Mouse (Mus musculus): ENCODE measurements around the gene Zfp580. TPM values are rescaled to one million over a fixed set of nuclear protein-coding genes. Genes with fewer than 3 reads are reported as not detected.

Zfp580 gene
- total RNA-seq, 1 experiment from 2014 or later, result not detected

DNA sequence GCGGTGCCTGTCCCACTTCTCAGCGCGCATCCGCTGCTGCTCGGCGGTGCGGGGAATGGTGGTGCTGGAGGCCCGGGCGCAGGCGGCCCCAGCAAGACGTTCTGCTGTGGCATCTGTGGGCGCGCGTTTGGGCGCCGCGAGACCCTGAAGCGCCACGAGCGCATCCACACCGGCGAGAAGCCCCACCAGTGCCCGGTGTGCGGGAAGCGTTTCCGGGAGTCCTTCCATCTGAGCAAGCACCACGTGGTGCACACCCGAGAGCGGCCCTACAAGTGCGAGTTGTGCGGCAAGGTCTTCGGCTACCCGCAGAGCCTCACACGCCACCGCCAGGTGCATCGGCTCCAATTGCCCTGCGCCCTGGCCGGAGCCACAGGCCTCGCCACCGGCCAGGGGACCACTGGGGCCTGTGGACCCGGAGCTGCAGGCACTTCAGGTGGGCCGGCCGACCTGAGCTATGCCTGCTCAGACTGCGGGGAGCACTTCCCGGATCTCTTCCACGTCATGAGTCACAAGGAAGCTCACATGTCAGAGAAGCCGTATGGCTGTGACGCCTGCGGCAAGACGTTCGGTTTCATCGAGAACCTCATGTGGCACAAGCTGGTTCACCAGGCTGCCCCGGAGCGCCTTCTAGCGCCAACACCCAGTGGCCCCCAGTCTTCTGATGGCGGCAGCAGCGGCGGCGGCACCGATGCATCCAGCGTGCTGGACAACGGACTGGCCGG is 20.6 kb upstream of the Zfp580 start:
- ATAC-seq (replicated peaks; ENCODE audit: insufficient number of reproducible peaks, low FRiP score, low TSS enrichment, poor library complexity, severe bottlenecking), result no peak

DNA sequence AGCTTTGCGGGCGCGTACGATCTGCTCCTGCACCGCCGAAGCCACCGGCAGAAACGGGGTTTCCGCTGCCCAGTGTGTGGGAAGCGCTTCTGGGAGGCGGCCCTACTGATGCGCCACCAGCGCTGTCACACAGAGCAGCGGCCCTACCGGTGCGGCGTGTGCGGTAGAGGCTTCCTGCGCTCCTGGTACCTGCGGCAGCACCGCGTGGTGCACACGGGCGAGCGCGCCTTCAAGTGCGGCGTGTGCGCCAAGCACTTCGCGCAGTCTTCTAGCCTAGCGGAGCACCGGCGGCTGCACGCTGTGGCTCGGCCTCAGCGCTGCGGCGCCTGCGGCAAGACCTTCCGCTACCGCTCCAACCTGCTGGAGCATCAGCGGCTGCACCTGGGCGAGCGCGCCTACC is 19.8 kb upstream of the Zfp580 start:
- no peak for ATAC-seq (replicated peaks; ENCODE audit: insufficient number of reproducible peaks, low FRiP score, low TSS enrichment, poor library complexity, severe bottlenecking)

DNA sequence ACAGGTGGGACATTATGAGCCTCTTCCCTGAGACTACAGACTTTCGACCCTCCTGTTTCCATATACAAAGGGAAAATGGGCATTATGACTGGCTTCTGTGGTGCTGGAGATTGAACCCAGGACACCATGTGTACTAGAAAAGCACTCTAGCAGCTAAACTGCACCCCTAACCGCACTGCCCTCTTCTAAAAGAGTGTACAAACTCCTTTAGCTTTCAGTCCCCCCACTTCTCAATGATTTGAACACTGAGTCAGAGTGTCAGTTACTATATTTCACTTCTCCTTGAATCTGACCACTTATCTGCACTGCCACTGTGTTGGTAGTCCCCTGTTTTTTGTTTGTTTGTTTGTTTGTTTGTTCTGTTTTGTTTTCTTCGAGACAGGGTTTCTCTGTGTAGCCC is 17.5 kb upstream of the Zfp580 start, which contains the start of gene 4632433K11Rik:
TSS of gene 4632433K11Rik (plus strand) at position 301 of the 400 bp plus-strand sequence.
- no peak for ATAC-seq (replicated peaks; ENCODE audit: insufficient number of reproducible peaks, low FRiP score, low TSS enrichment, poor library complexity, severe bottlenecking)

DNA sequence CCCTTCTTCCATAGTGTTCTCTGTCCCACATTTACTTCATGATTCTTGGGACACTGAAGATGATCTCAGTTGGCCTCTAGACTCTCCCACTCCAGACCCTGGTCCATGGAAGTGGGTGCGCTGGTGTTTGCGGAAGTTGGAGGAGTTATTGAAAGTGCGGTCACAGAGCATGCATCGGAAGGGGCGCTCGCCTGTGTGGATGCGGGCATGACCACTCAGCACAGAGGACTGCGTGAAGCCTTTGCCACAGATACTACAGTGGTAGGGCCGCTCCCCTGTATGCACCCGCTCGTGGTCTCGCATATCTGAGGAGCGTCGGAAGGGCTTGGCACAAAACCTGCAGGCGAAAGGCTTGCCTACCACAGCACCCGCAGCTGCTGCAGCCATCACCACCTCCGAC is 15.7 kb upstream of the Zfp580 start:
- ATAC-seq (replicated peaks; ENCODE audit: insufficient number of reproducible peaks, low FRiP score, low TSS enrichment, poor library complexity, severe bottlenecking), result no peak

DNA sequence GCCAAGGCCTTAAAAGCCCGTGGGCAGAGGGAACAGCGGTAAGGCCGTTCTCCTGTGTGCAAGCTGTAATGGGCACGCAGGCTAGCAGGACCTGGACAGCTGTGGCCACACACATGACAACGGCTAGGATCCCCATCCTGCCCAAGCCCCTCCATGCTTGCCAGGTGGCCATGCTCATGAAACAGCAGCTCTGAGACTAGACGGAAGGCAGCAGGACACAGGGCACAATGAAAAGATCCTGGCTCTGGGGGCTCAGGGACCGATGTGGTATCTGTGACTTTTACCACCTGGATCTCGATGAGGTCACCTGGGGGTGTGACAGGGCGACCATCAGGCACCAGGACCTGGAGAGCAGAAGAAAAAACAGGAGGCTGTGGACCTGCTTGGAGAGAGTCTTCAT is 15.2 kb upstream of the Zfp580 start:
- ATAC-seq (replicated peaks; ENCODE audit: insufficient number of reproducible peaks, low FRiP score, low TSS enrichment, poor library complexity, severe bottlenecking), result no peak

DNA sequence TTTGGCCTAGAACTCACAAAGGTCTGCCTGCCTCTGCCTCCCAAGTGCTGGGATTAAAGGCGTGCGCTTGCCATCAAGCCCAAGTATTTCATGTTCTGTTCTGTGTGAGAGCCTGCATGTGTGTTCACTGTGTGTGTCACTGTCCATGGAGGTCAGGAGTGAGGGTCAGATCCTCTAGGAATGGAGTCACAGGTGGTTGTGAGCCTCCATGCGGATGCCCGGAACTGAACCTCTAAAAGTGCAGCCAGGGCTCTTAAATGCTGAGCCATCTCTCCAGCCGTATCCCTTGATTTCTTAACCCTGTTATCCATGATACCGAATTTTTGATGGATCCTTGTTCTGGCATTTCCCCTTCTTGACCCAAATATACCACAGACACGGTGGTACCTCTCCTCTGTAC is 14.3 kb upstream of the Zfp580 start:
- no peak for ATAC-seq (replicated peaks; ENCODE audit: insufficient number of reproducible peaks, low FRiP score, low TSS enrichment, poor library complexity, severe bottlenecking)

DNA sequence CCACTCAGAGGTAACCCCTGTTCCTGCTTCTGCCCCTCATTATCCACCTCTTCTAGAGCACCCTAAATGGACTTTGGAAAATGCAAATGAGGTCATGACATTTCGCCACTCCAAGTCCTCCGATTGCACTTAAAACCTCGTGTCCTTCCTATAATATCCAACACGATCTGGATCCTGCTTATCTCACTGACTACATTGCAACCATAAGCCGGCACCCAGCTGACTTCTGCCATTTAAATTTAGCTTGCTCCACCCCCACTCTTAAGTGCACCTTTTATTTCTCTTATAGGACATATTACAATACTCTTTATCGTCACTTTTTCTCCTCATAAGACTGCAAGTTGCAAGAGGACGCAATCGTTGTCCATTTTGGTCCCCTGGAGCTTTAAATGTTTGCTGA is 13.9 kb upstream of the Zfp580 start:
- ATAC-seq (replicated peaks; ENCODE audit: insufficient number of reproducible peaks, low FRiP score, low TSS enrichment, poor library complexity, severe bottlenecking), result no peak

DNA sequence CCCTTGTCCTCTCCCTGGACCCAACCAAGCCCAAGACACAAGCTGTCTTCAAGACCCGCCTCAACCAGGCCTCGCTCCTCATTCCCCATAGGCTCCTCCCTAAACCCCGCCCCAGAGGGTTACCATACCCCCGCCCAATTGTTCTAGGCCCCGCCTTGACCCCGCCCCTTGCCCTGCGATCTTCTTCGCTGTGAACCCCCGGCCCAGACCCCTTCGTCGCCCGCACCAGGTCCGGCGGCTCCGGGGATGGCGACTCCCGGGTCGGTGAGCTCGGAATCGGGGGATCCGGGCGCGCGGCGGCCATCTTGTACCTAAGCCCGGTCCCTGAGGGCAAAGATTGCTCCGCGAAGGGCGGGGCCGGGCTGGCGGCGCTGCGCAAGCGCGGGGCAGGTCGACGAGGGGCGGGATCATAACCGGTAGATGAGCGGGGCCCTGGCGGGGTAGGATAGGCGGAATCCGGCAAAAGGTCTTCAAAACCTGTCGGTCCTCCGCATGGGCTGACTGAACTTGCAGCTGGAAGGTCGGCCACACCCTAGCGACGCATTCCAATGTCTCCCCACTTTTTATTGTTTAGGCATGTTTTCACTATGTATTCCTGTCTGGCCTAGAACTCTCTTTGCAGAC is 13.1 kb upstream of the Zfp580 start, which contains the start of gene Zfp784:
TSS of gene Zfp784 (minus strand) at position 338 of the 624 bp plus-strand sequence.
- peak; percentile 81 for ATAC-seq (replicated peaks; ENCODE audit: insufficient number of reproducible peaks, low FRiP score, low TSS enrichment, poor library complexity, severe bottlenecking)

DNA sequence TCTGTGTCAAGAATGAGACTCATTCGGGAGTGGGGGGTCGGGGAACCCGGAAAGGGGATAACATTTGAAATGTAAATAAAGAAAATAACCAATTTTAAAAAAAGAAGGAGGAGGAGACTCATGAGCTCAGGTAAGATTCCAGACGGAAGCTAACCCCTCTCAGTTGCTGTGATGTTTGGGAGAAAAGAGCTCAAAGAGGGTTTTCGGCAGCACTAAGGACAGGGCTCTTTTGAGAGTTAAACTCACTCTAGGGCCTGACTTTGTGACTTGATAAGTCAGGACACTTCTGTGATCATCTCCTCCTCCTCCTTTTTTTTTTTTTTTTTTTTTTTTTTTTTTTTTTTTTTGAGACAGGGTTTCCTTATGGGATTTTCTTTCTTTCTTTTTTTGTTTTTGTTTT is 12.4 kb upstream of the Zfp580 start:
- no peak for ATAC-seq (replicated peaks; ENCODE audit: insufficient number of reproducible peaks, low FRiP score, low TSS enrichment, poor library complexity, severe bottlenecking)

DNA sequence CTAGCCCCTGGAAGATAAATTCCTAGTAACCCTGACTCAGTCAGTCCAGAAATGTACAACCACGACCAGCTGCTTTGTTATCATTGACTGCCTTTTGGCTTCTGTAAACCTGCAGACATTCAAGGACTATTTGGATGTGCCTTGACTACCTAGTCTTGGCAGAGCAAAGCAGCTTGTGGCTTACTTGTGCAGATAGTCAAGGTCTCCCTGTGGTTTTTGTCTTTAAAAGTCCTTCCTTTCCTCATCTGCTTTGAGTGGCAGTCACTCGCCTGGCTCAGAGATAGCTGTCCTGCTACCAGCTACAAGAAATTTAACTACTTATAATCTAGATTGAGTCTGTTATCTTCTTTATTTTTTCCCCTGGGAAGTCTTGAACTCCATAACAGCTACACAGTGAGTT is 6.4 kb upstream of the Zfp580 start:
- ATAC-seq (replicated peaks; ENCODE audit: insufficient number of reproducible peaks, low FRiP score, low TSS enrichment, poor library complexity, severe bottlenecking), result no peak

DNA sequence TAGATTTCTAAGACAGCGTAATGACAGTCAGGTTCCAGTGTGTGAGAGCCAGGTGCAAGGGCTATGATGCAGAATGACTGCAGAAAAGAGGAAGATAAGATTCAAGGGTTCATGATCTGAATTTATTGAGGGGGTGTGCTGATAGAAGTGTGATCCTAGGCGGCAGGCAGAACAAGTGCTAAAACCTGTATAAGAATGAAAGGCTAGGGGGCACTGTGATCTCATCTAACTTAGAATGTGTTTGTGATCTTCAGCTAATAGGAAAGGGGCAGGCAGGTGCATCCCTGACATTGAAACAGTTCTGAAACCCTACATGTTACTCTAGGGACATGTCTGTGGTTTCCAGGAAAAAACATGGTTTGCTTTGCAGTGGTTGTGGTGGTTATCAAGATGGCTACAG is 5.2 kb upstream of the Zfp580 start:
- no peak for ATAC-seq (replicated peaks; ENCODE audit: insufficient number of reproducible peaks, low FRiP score, low TSS enrichment, poor library complexity, severe bottlenecking)

DNA sequence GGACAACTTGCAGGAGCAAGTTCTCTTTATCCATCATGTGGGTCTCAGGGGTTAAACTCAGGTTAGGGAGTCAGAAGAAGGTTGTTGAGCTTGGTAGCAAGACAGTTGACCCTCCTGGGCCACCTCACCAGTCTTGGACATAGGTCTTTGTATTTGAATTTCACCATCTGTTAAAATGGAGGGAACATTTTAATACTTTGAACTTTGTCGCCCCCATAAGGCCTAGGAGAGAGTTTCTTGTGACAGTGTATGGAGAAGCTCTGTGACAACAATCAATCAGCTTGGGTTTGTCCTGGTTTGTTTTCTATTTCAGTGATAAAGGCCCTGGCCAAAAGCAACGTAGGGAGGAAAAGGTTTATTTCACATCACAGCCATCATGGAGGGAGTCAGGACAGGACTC is 4.0 kb upstream of the Zfp580 start:
- 0 out of 2 replicates have a peak, but pooled peaks have one; percentile 33 for ATAC-seq (replicated peaks; ENCODE audit: insufficient number of reproducible peaks, low FRiP score, low TSS enrichment, poor library complexity, severe bottlenecking)

DNA sequence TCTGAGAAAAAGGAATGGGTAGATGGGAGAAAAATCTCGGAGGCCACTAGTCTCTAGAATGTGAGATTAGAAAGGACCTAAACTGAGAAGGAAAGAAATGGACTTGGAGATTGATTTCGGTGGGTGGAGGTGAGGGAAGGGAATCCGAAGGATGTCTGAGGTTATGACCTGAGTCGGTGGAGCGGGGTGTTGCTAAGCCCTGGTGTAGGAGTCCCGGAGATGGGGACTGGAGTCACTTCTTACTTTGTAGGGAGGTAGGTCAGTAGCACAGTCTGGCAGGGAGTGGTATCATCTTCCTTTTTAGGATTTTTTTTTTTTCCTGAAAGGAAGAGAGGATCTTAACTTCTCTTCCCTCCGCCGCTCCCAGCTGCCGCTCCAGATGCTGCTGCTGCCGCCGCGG is 1.1 kb downstream of the Zfp580 start:
- ATAC-seq (replicated peaks; ENCODE audit: insufficient number of reproducible peaks, low FRiP score, low TSS enrichment, poor library complexity, severe bottlenecking), result no peak

DNA sequence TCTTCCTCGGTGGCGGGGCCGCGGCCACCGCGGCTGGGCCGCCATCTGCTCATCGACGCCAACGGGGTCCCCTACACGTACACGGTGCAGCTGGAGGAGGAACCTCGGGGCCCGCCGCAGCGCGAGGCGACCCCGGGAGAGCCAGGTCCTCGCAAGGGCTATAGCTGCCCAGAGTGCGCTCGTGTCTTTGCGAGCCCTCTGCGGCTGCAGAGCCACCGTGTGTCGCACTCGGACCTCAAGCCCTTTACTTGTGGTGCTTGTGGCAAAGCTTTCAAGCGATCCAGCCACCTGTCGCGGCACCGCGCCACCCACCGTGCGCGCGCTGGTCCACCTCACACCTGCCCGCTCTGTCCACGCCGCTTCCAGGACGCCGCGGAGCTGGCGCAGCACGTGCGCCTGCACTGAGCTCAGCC is 1.6 kb downstream of the Zfp580 start:
- ATAC-seq (replicated peaks; ENCODE audit: insufficient number of reproducible peaks, low FRiP score, low TSS enrichment, poor library complexity, severe bottlenecking), result no peak

DNA sequence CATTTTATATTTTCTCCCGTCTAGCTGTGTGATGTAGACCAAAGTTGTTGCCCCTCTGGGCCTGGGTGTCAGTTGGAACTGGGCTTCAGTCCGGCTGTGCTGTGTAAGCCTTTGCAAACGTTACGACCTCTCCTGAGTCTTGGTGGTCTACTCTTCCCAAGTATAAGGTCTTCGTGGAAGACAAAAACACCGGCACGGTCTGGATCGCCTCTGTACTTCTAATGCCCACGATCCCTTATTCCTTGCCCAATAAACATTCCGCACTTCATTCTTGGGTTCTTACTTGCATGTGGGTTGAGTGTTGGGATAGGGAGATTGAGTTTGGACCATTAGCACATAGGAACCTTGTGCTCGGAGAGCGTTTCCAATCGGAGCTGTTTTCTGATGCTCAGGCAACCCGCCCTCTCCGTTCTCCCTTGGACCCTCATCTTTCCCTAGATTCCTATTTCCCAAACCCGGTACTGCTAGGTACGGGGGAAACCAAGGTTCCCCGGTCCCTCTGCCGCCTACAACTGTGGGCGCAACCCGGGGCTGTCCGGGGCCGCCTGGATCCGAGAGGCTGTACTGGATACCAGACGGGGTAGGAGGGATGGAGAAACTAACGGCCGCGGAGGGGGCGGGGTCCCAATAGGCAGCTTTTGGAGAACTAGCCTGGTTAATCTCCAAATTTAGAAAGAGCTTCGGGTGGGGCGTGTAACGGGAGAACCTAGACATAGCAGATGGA is 2.3 kb downstream of the Zfp580 start:
- ATAC-seq (replicated peaks; ENCODE audit: insufficient number of reproducible peaks, low FRiP score, low TSS enrichment, poor library complexity, severe bottlenecking), result no peak

DNA sequence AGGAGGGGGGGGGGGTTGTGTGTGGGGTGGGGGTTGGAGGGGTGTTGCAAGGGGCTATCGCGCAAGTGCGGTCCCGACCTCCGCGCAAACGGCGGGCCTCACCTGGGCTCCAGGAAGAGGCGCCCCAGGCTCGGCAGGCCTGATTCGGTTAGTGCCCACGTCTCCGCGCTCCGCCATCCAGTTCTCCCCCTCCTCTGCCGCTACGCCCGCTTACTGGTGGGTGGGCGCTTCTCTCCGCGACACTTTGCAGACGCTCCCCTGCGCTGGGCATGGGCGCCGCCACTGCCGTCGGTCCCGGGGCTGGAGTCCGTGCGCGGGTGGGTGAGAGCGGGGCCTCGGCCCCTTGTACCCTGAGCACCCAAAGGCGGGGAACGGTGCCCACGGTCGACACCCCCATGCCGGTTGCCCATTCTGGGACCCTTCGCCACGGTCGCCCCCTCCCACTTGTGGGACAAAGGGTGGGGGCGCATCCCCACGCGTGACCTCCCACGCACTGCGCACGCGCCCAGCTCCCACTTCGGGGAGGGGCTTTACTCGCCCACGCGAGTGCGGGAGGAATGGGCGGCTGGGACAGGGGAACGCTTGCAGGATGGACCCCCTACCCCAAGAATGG is 5.4 kb downstream of the Zfp580 start:
- ATAC-seq (replicated peaks; ENCODE audit: insufficient number of reproducible peaks, low FRiP score, low TSS enrichment, poor library complexity, severe bottlenecking), result no peak

DNA sequence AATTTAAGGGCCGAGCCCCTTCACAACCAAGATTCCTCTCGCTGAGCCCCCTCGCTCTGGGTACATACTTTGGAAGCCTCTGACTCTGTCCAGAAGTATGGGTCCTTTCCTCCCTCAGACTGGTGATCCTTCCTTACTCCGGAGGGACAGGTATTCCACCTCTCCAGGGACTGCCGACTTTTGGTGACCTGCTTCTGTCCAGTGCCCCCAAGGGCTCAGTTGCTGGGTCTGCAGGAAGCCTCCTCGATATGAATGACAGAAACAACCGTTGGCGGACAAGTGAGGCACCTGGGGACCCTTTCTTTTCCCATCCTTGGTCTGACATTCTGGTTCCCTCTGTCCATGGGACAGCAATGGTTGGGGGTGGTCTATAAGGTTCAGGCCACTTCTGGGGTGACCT is 6.0 kb downstream of the Zfp580 start:
- no peak for ATAC-seq (replicated peaks; ENCODE audit: insufficient number of reproducible peaks, low FRiP score, low TSS enrichment, poor library complexity, severe bottlenecking)

DNA sequence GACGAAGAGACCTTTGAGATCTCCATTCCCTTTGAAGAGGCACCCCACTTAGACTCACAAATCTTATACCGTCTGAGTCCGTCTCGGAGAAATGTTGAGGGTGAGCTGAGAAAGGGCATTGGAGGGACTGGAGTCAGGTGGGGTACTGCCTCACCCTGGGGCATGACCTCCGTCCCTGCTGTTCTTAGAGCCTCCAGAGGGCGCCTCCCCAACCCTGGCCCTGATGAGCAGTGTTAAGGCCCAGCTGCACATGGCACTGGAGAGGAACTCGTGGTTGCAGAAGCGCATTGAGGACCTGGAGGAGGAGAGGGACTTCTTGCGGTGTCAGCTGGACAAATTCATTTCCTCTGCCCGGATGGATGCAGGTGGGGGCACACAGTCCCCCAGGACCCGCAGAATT is 6.5 kb downstream of the Zfp580 start:
- ATAC-seq (replicated peaks; ENCODE audit: insufficient number of reproducible peaks, low FRiP score, low TSS enrichment, poor library complexity, severe bottlenecking), result no peak

DNA sequence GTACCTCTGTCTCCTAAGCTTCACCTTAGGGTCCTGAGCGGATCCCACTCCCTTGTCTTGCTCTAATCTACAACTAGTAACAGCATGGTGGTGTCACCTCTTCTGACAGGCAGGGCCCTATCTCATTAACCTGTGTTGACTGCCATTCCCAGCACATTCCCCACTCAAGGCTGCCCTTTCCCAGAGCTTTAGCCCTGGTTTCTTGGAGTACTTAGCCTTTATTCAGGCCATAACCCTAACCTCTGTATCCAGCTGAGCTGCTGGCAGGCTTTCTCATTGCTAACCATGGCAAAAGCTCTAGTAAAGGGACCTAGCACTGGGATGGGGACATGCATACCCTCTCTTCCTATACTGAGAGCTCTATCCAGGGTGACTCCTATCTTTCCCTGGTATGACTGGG is 7.3 kb downstream of the Zfp580 start:
- ATAC-seq (replicated peaks; ENCODE audit: insufficient number of reproducible peaks, low FRiP score, low TSS enrichment, poor library complexity, severe bottlenecking), result no peak

Measured in monocyte, adult 5-6 weeks (primary cell).